In genomic region chr16:92401206-92401605, GRCm38 (mm10) we compare ENCODE assay signal across 17 mouse cellular contexts. TPM values are rescaled to one million over a fixed set of nuclear protein-coding genes. Genes with fewer than 3 reads are reported as not detected.
DNase-seq lines count a peak whose midpoint lies in the region; ATAC-seq and TF ChIP-seq lines count a peak whose summit lies in the region.
"Had no signal": no experiment of that assay in that cellular context is flagged by ENCODE, and none has a peak within 500 bp of the region (broad histone marks: within the 10 kb centered on the region; RNA-seq: fewer than 3 reads in every experiment).

No protein-coding gene starts in this region.

- no peak overlapping the region for H3K4me2 ChIP-seq in forebrain, embryonic 13.5 days
- H3K4me2 ChIP-seq in forebrain, embryonic 15.5 days (replicated peaks) = no peak overlapping the region
- no peak overlapping the region for H3K4me2 ChIP-seq in lung, embryonic 15.5 days
- no peak overlapping the region for H3K4me2 ChIP-seq in limb, embryonic 15.5 days

- no peak for ATAC-seq in forebrain, embryonic 13.5 days
- ATAC-seq in forebrain, embryonic 15.5 days (replicated peaks) = no peak
- ATAC-seq in lung, embryonic 15.5 days (ENCODE audit: borderline replicate concordance, extremely low read depth, low FRiP score, low TSS enrichment) = no peak
- ATAC-seq in limb, embryonic 15.5 days (ENCODE audit: insufficient number of reproducible peaks, low FRiP score, low TSS enrichment, low read depth) = no peak
- ATAC-seq: inflammation-experienced regulatory T-cells, adult 6 months had no signal

- peak overlapping the region; percentile 8; the same call in 1 of the 2 replicates for H3K9ac ChIP-seq in forebrain, embryonic 13.5 days
- H3K9ac ChIP-seq in forebrain, embryonic 15.5 days (replicated peaks) = no peak overlapping the region
- H3K9ac ChIP-seq in lung, embryonic 15.5 days = no peak overlapping the region
- H3K9ac ChIP-seq in limb, embryonic 15.5 days = no peak overlapping the region
- H3K9ac ChIP-seq: stomach, embryonic 15.5 days had no signal

- H3K4me1 ChIP-seq in forebrain, embryonic 13.5 days = peaks cover 48% of the 10 kb centered on the region
- peaks cover 37% of the 10 kb centered on the region for H3K4me1 ChIP-seq in forebrain, embryonic 15.5 days
- H3K4me1 ChIP-seq in lung, embryonic 15.5 days = peaks cover 68% of the 10 kb centered on the region
- H3K4me1 ChIP-seq in lung, adult 2 months (ENCODE audit: control insufficient read depth, insufficient read depth, low read length) = peaks cover 26% of the 10 kb centered on the region
- peaks cover 66% of the 10 kb centered on the region for H3K4me1 ChIP-seq in embryonic facial prominence, embryonic 10.5 days
- H3K4me1 ChIP-seq in limb, embryonic 15.5 days = peaks cover 58% of the 10 kb centered on the region

- no peak overlapping the region for H3K27ac ChIP-seq in forebrain, embryonic 13.5 days
- no peak overlapping the region for H3K27ac ChIP-seq in forebrain, embryonic 15.5 days (replicated peaks)
- 0 out of 2 replicates have a peak overlapping the region, but pooled peaks have one; percentile 3 for H3K27ac ChIP-seq in lung, embryonic 15.5 days
- H3K27ac ChIP-seq in embryonic facial prominence, embryonic 10.5 days (replicated peaks) = 0 out of 2 replicates have a peak overlapping the region, but pooled peaks have one; percentile 84
- peak overlapping the region; percentile 33; the same call in 1 of the 2 replicates for H3K27ac ChIP-seq in limb, embryonic 15.5 days

- WGBS in forebrain, embryonic 13.5 days = 37% methylated on average over 10 of the region's 10 CpGs
- 23% methylated on average over 10 of the region's 10 CpGs for WGBS in forebrain, embryonic 15.5 days
- WGBS in lung, embryonic 15.5 days = 48% methylated on average over 10 of the region's 10 CpGs
- WGBS in lung, adult 2 months = 69% methylated on average over 10 of the region's 10 CpGs
- 45% methylated on average over 10 of the region's 10 CpGs for WGBS in embryonic facial prominence, embryonic 10.5 days
- 40% methylated on average over 10 of the region's 10 CpGs for WGBS in limb, embryonic 15.5 days

- H3K36me3 ChIP-seq in forebrain, embryonic 13.5 days (ENCODE audit: poor library complexity, severe bottlenecking) = peaks cover 10% of the 10 kb centered on the region
- H3K36me3 ChIP-seq in forebrain, embryonic 15.5 days = peaks cover 5% of the 10 kb centered on the region; the same call in 1 of the 2 replicates
- peaks cover 10% of the 10 kb centered on the region for H3K36me3 ChIP-seq in lung, embryonic 15.5 days
- peaks cover 9% of the 10 kb centered on the region for H3K36me3 ChIP-seq in embryonic facial prominence, embryonic 10.5 days (replicated peaks)
- peaks cover 10% of the 10 kb centered on the region for H3K36me3 ChIP-seq in limb, embryonic 15.5 days
- H3K36me3 ChIP-seq: stomach, embryonic 15.5 days had no signal

- no peak for DNase-seq in lung, adult 2 months
- no peak for DNase-seq in embryonic facial prominence, embryonic 10.5 days (ENCODE audit: low spot score)
- no peak for DNase-seq in thymus, postnatal 4 days
- DNase-seq: adrenal gland, postnatal 25 days; cerebellum, postnatal 10 days; layer of hippocampus, postnatal 36 days; lung, embryonic 14.5 days; right cerebral cortex, adult 18-20 months; spleen, adult 18-20 months had no signal

- TF ChIP-seq CTCF in lung, adult 2 months (IDR thresholded peaks at IDR 0.05; ENCODE audit: insufficient read depth, low read length) = no peak

- H3K4me3 ChIP-seq in forebrain, embryonic 13.5 days = no peak overlapping the region
- no peak overlapping the region for H3K4me3 ChIP-seq in forebrain, embryonic 15.5 days
- no peak overlapping the region for H3K4me3 ChIP-seq in lung, embryonic 15.5 days
- H3K4me3 ChIP-seq in lung, adult 2 months (replicated peaks; ENCODE audit: extremely low read depth, low read depth, low read length) = no peak overlapping the region
- no peak overlapping the region for H3K4me3 ChIP-seq in embryonic facial prominence, embryonic 10.5 days
- H3K4me3 ChIP-seq in limb, embryonic 15.5 days = no peak overlapping the region
- H3K4me3 ChIP-seq: kidney, embryonic 15.5 days; stomach, embryonic 15.5 days had no signal

- no peaks in the 10 kb centered on the region for H3K9me3 ChIP-seq in forebrain, embryonic 13.5 days (replicated peaks)
- H3K9me3 ChIP-seq in forebrain, embryonic 15.5 days = no peaks in the 10 kb centered on the region
- no peaks in the 10 kb centered on the region for H3K9me3 ChIP-seq in lung, embryonic 15.5 days
- H3K9me3 ChIP-seq in embryonic facial prominence, embryonic 10.5 days = no peaks in the 10 kb centered on the region
- no peaks in the 10 kb centered on the region for H3K9me3 ChIP-seq in limb, embryonic 15.5 days
- H3K9me3 ChIP-seq: kidney, embryonic 15.5 days; stomach, embryonic 15.5 days had no signal

- no peak for TF ChIP-seq POLR2A in lung, adult 2 months (IDR thresholded peaks at IDR 0.05; ENCODE audit: borderline replicate concordance, extremely low read depth, low read depth, low read length)

- H3K27me3 ChIP-seq in forebrain, embryonic 13.5 days = peaks cover 12% of the 10 kb centered on the region
- no peaks in the 10 kb centered on the region for H3K27me3 ChIP-seq in forebrain, embryonic 15.5 days
- no peaks in the 10 kb centered on the region for H3K27me3 ChIP-seq in lung, embryonic 15.5 days
- H3K27me3 ChIP-seq in embryonic facial prominence, embryonic 10.5 days (replicated peaks; ENCODE audit: low read depth, poor library complexity, severe bottlenecking) = peaks cover 29% of the 10 kb centered on the region
- no peaks in the 10 kb centered on the region for H3K27me3 ChIP-seq in limb, embryonic 15.5 days
- H3K27me3 ChIP-seq: stomach, embryonic 15.5 days had no signal

RNA-seq across cellular contexts. Expression of gene Kcne1, which starts 41.9 kb away (rescaled TPM):
- polyA plus RNA-seq in forebrain, embryonic 13.5 days (2015; fragmentation: Nextera tagmentation; extraction: Ambion mirVana) = not detected in 2 replicates
- polyA plus RNA-seq in forebrain, embryonic 15.5 days (2015; fragmentation: Nextera tagmentation; extraction: Ambion mirVana) = 0.33 TPM in 1 of 2 replicates, not detected in the other
- polyA plus RNA-seq in lung, embryonic 15.5 days (2015; fragmentation: Nextera tagmentation; extraction: Ambion mirVana) = 1.1 and 1.8 TPM in 2 replicates
- not detected in 2 replicates for polyA plus RNA-seq in lung, adult 2 months (2012; rRNA removed)
- 0.29 and 1.1 TPM in 2 replicates for polyA plus RNA-seq in embryonic facial prominence, embryonic 10.5 days (2016; fragmentation: Nextera tagmentation; extraction: Ambion mirVana)
- 0.36 and 0.42 TPM in 2 replicates for polyA plus RNA-seq in limb, embryonic 15.5 days (2015; fragmentation: Nextera tagmentation; extraction: Ambion mirVana)
- polyA plus RNA-seq: inflammation-experienced regulatory T-cells, adult 6 months; midbrain, embryonic 14.5 days had no signal

Comparison
In these comparisons a context has a peak if more than half of its experiments do, and no peak if none do; other contexts are left out.
1. H3K27ac ChIP-seq: peak in lung, embryonic 15.5 days (single experiment), embryonic facial prominence, embryonic 10.5 days (single experiment) and limb, embryonic 15.5 days (single experiment); none in forebrain, embryonic 13.5 days (single experiment) and forebrain, embryonic 15.5 days (single experiment).